Mouse (Mus musculus) thymus, postnatal 14 days (tissue): ENCODE measurements around the gene Trip4.

Source experiments
- DNase-seq: peaks from one replicate; pipeline ENCODE4 v3.0.0; 2021

The Trip4 gene

DNA sequence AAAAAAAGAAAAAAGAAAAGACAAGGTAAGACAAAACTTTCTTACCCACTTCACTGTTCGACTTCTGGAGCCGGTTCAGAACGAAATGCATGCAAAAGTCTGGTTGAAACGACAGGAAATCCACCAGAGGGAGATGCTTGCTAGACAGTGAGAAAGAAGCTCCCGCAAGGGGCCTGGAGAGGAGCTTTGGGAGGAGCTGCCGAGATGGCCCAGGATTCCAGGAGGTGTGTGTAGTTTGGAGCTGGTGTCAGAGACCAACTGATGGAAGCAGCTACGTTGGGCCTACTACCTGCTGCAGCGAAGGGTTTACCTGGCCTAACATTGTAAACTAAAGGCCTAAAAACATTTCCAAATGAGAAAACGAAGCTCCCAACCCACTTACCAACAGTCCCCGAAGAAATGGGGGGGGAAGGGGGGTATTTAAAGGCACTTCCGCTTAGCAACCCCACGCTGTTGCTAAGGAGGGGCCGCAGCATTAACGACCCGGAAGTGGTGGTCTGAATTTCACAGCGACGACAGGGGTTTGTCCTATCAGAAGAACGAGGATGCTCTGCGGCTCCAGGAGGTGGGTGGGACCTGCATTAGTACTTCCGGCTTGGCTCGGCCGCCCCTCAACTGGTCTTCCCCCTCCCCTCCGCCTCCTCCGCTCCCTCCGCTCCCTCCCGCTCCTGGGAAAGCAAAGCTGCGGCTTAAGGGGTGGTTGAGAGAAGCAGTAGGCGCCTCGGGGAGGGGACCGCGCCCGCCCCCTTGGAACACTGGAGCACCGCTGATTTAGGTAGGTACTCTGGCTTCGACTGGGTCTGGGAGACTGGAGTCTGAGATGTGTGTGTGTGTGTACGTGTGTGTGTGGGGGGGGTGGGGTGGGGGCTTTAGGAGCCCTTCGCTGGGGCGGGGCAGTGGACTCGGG lies at the start of gene Trip4, which contains the start of gene Csnk1g1:
Gene Trip4 (minus strand): TSS at position 401 of the 907 bp plus-strand sequence.
Gene Csnk1g1 (plus strand): TSS at position 531 of the 907 bp plus-strand sequence.
- peak; percentile 92 for DNase-seq

DNA sequence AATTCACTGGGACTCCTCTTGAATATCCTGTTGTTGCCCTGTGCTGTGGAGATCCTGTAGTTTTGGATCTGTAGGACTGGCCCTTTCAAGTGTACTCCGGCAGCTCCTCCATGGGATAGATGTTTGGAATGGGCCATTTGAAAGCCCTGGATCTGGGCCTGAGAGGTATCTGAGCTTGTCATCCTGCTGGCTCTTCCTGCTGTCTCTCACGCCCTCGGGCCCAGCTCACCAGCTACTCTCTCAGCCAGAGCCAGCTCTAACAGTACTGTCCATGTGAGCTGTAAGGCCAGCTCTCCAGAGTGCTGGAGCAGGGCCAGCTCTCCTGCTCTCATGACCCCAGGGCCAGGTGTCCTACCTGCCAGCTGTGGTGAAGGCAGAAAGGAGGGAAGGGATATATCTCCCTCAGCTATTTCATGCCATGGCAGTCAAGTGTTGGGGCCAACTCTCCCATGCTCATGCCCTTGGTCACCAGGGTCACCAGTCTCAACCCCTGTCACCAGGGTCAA lies 42.5 kb upstream of the Trip4 start:
- no peak for DNase-seq

DNA sequence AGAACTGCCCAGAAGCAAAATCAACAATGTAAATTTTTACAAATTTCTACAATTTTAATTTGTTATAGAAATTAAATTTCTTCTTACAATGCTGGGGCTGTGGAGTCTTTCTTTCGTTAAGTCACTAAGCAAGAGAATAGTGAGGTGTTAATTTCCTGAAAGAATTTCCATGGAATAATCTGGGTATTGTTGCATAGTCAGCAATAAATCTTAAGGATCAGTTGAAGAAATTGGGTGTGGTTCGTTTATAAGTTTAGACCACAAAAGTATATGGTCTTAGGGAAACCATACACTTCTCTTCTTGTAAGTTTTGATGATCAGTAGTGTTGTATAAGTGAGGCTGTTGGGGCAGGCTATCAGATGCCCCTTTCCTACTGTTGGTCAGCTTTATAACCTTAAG lies 29.0 kb upstream of the Trip4 start:
- no peak for DNase-seq

DNA sequence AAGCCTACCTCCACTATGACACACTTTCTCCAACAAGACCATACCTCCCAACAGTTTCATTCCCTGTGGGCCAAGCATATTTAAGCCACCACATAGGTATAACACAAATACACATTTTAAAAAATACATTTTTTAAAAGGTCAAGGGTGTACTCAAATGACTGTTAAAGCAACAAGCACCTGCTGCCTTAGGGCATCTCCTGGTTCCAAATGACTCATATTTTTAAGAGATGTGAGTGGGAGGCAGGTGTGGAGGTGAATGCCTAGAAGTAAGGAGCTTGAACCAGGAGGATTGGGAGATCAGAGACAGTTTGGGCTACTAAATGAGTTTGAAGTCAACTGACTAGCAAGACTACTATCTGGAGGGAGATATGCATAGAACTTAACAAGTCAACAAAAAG lies 21.2 kb upstream of the Trip4 start:
- no peak for DNase-seq

DNA sequence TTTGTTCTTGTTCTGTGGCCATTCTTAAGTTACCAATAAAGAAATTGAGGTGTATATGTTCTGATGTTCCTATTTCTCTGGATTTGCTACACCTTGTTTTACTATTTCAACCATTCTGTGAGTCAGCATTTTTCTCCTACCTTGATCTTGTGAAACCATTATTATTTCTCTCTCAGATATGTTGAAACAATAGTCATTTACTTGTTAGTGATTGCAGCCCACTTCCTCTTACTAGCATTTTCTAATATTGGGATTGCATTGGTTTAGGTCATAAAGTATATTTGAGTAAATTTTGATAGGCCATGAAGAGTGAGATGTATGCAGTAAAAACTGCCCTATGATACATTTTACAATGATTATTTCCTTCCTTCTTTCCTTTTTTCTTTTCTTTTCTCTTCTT lies 19.9 kb upstream of the Trip4 start:
- no peak for DNase-seq

DNA sequence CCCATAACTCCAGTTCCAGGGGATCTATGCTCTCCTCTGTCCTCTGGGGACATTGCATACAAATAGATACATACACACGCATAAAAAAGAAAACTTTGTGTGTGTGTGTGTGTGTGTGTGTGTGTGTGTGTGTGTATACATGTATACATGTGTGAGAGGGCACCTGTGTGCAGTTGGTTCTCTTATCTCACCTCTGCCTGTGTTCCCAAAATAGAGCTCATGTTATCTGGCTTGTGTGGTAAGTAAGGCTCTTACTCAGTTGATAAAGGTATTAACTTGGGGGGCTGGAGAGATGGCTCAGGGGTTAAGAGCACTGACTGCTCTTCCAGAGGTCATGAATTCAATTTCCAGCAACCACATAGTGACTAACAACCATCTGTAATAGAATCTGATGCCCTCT lies 8.4 kb upstream of the Trip4 start:
- no peak for DNase-seq

DNA sequence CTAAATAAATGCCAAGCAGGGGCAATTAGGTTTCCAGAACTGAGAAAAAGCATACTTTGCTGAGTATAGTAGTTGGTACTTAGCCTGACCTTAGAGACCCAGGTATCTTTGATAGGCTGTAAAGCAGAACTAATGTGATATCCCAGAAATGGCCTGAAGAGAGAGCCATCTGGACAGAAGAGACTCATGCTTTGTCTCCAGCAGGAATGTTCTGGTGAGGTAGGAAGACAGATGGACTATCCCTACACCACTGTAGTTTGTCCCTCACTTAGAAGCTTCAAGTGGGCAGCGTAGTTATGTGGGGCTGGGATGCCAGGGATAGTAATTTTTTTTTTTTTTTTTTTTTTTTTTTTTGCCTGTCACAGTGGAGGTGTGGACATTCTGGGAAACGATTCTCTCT lies 5.4 kb upstream of the Trip4 start:
- DNase-seq = no peak

DNA sequence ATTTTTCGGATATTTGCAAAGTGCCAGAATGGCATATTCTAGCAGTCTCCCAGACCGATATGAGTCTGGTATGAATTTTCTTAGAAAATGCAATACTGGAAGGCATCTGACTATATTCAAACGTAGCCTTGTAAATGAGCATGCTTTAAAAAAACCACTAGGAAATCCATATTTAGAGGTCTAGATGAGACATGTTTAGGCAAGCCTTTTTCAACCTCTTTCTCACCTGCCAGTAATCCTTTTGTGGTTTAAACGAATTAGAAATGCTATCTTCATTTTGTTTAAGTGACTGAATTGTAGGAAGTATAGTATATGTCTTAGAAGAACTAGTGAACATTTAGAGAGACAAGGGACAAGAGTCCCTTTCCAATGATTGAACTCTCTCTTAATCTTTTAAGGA lies 1.2 kb upstream of the Trip4 start:
- no peak for DNase-seq

DNA sequence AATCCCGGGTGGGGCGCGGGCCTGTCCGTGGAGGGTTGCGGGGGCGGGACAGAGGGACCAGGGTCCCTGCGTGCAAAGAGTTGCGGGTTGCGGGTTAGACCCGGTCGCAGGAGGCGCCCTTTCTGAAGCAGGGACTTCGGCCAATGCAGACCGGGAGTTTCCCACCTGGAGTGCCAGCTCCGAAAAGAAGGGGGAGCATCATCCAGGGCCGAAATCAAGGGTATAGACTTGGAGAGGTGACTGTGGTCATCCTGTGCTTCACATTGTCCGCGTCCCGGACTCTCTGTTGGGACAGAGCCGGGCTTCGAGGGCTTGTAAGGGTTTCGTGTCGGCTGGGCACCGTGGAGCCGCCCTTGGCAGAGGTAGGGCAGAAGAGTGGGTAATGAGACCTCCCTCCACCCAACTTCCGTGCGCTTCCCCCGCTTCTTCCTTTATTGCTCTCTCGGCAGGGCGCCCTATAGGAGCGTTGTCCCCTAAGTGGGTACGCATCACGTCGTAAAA lies 757 bp upstream of the Trip4 start:
- DNase-seq = peak; percentile 76

DNA sequence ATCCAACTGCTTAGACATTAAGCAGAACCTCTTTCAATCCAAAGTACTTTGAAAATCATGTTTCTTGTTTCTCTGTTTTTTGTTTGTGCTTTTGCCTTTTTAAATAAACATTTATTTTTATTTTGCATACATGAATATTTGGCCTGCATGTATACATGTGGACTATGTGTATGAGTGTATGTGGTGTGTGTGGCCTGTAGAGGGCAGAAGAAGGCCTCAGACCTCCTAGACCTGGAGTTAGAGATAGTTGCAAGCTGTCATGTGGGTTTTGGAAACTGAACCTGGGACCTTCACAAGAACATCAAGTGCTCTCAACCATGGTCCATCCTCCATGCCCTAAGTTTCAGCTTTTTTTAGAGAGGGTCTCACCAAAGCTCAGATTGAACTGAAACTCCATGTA lies 5.2 kb downstream of the Trip4 start:
- DNase-seq = no peak

DNA sequence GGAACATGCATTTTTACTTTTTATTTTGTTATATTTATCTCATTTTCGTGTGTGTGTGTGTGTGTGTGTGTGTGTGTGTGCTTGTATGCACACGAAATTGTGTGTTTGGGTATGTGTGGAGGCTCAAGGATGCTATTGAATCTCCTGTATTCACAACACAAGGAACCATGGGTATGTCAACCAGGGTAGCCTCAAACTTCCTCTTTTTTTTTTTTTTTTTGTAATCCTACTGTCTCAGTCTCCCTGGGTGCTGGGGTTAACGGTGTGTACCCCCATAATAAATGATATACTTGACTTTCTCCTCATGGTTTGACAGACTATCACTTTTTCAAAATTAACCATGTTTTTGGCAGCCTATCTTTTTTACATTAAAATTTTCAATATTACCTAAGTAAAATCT lies 5.7 kb downstream of the Trip4 start:
- no peak for DNase-seq

DNA sequence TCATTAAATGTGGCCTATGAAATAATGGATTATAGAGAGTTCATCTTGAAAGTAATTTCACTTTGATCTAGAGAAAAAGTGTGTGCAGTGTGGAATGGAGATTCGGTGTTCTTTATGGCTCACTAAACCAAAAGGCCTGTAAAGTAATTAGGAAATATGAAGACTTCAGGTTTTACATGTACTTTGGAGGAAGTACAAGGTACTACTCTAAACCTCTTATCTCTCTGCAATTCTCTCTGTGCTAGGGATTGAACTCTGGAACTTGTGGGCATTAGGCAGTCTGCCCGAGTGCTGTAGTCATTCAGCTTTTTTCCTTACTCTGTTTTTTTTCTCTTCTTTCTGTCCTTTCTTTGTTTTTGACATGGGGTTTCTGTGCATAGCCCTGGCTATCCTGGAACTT lies 11.6 kb downstream of the Trip4 start:
- no peak for DNase-seq

DNA sequence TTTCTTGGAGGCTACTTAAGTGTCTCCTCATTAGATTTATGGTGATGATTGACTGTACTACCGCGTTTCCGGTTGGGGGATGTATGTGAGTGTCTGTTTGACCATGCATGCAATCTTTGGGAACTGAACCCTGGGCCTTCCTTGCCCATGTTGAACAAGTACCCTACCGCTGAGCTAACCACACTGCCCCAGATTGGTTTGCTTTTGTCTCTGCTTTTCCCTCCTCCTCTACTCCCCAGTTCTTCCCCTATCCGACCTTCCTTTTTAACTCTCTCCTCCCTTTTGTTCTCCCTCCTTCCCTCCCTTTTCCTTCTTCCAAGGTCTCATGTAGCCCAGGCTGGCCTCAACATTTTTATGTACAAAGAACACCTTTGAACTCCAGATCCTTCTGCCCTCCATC lies 17.5 kb downstream of the Trip4 start:
- no peak for DNase-seq

DNA sequence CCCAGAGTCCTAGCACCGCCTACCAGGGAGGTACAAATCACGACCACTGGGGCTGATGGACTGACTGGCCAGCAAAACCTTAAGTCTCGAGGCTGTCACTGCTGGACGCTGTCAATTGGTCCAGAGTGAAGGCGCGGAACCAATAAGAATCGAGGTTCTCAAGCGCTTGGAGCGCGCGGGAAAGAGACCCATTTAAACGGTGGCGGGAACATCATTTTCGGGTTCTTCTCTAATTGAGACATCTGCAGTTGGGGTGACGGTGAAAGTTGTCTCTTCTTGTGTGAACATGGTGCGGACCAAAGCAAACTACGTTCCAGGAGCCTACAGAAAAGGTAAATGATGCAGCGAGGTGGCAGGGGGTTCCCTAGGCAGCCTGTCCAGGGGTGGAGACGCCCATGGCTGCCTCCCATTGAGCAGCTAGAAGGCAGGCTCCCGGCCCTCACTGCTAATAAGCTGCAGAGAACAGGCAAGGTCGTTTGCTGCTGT lies 18.4 kb downstream of the Trip4 start, which contains the start of gene Pclaf:
Gene Pclaf (plus strand): TSS at position 95 of the 486 bp plus-strand sequence.
- peak; percentile 73 for DNase-seq

DNA sequence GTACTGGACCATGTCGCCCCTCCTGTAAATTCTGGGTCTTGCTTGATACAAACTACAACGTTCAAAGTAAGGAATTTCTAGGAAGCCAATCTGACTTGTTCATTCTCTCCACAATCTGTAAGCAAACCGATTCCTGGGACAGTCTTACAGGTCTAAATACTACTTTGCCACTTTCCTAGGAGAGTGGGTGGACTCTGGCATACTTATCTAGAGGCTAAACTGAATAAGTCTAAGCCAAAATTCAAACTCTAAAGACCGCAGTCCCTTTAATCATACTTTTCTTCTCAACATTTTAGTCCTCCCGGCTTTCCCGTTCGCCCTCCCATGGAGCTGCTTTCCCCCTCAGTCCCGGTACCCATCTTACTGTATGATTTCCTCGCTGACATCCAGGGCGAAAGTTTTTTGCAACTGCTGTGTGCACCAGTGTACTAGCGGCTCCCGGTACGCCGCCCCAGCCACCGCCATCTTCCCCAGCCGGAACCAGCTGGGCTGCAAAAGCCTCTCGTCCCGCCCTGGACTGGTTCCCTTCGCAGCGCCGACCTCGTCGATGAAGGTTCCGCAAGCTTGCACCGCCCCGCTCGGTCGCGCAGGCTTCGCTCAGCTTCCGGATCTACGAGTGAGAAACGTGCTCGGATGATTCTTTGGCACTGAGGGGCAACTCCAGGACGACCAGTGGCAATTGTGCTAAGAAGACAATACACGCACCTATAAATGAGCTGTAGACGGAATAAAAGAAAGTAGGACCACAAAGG lies 23.9 kb downstream of the Trip4 start:
- peak; percentile 92 for DNase-seq

DNA sequence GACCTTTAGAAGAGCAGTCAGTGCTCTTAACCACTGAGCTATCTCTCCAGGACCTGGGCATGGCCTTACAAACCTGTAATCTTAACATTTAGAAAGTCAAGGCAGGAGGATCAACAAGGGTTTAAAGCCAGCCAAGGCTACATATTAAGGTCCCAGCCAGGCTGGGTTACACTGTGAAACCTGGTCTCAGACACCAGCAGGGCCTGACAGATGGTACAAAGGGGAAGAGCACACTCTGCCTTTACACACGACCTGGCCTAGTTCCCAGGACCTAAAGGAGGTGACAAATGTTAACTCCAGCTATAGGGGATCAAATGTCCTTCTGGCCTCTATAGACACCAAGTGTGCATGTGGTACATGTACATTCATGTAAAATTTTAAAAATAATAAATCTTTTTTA lies 48.9 kb downstream of the Trip4 start:
- DNase-seq = no peak

DNA sequence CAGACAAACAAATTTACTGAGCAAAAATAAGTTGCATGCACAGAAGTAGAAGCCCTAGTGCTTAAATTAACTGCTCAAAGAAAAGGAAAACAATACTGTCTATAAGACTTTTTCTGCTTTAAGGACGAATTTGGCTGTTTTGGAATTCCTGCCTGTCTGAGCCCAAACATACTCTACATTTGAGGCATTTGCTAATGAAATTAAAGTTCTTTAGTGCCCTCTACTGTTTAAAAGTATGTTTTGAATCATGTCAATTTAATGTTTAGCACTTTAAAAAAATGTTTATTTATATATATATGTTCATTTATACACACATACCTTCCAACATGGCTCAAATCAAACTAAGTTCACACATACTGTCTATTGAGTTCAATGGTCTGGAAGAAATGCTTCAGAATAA lies 58.4 kb downstream of the Trip4 start:
- DNase-seq = no peak

DNA sequence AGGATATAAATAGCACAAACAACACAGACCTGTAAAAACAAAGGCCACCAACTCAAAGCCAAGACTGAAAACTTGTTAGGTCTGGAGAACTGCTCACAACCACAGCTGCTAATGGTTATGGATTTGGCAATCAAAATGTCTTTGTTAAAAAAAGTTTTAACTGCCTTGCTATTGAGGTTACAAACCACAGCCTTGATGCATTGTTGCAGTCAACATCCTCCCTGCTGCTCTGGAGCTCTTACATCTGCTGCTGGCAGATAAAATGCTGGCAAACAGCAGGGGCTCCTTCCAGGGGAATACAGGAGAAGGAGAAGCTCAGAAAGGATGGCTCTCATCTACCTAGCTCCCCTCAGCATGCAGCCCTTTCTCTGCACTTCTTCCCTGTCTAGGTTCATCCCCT lies 60.4 kb downstream of the Trip4 start:
- no peak for DNase-seq

DNA sequence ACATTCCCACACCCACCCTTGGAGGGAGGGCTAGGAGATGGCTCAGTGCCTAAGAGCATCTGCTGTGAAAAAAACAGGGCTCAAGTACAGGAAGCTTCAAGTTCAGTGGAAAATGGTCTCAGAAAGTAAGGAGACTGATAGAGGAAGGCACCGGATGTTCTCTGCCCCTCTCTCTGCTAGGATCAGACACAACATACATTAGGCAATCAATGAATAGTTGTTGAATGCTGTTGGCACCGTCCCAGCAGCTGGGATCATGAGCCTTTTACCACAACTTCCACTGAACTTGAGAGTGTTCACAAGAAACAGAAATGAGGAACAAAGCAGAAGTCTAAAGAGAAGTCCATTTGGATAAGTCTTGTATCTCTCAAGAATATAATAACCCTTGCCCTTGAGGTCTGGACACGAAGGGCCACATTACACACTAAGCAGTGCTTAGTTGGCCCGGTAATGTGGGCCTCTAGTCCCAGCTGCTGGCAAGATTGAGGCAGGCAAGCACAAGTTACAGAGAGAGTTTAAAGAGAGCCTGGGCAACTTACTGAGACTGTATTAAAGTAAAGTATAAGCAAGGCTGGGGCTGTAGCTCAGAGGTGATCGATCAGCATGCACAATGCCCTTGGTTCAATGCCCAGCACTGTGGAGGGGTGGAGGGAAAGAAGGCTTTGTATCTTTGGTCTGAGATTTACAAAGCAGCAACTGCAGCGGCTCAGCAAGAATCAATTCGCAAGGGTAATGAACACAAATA lies 64.0 kb downstream of the Trip4 start:
- DNase-seq = no peak

DNA sequence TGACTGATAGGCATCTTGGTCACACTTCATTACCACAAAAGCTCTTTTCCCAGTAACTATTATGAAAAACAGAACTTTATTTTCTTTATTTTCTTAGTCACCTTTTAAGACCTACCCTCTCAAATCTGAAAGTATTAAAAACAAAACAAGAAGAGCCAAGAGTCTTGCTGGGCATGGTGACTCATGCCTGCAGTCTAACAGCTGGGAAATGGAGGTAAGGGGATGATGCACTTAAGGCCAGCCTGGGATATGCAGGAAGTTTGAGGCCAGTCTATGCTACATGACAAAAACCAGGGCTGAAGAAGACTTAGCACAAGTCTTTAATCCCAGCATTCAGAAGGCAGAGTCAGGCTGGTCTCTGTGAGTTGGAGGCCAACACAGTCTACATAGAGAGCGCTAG lies 68.8 kb downstream of the Trip4 start:
- DNase-seq = no peak

DNA sequence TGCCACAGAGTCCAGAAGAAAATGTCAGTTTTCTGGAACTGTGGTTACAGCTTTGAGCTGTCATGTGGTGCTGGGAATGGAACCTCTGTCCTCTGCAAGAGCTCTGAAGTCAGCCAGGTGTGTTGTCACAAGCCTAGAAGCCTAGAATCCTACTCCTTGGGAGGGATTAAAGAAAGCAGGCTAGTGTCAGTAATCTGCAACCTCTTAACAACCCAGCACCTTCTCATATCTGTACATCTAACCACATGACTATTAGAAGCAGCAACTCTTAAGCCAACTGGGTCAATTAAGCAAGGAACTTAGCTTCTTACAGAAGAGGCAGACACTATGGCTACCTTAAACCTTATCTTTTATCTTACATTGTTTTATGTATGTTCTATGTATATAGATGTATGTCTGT lies 71.7 kb downstream of the Trip4 start:
- DNase-seq = no peak

DNA sequence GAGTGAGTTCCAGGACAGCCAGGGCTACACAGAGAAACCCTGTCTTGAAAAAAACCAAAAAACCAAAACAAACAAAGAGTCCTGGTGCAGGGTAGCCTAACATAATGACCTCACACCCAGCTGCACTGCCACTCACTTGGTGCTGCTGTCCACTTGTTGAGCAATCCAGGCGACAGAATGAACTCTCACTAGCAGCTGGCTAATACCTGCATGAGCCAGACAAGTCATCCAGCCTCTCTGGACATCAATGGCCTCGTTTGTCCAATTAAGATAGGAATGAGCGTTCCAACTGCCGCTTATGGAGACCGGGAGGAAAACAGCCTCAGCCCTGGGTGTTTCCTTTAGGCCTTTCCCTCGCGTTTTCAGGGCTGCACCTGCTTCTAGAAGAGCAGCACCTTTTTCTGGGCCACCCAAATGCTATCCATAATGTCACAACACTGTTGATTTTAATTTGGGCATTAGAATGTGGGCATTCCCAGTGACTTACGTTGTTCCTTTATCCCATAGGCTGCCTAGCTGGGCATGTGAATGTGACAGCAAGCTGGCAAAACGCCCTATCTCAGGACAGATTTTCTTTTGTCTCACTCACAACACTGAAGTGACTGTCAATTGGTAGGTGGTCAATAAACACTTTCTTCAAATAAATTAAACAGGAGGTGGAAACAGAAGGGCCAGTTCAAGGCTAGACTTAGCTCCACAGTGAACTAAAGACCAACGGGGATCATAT lies 73.8 kb downstream of the Trip4 start:
- DNase-seq = no peak
